Comparison of ENCODE assay signal across 13 mouse cellular contexts in the genomic region with DNA sequence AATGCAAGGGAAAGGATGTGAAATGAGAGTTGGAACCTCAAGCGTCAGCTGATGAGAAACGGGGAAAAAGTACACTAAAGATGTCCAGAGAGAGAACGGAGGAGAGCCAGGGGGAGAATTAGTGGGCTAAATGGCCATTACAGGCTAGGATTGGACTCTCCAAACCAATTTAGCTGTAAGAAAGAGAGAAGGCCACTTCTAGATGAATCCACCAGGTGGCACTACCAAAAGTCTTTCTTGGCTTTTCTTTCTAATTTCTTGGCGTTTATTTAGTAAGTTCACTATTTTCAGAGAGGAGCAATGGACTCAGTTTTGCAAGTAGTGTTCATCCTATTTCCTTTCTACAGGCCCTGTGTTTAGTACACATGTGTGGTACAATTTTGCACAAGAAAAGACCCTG.
A peak's percentile ranks its signal among the peaks of the same experiment; 100 is the strongest.
DNase-seq lines count a peak whose midpoint lies in the region; TF ChIP-seq lines count a peak whose summit lies in the region.
"Had no signal": no experiment of that assay in that cellular context is flagged by ENCODE, and none has a peak within 500 bp of the region (broad histone marks: within the 10 kb centered on the region; RNA-seq: fewer than 3 reads in every experiment).

No protein-coding gene starts in this region.

- H3K4me3 ChIP-seq in gastrocnemius, adult 2 months = no peak overlapping the region
- H3K4me3 ChIP-seq: forebrain, embryonic 12.5 days; limb, embryonic 15.5 days had no signal

- 47% methylated on average over 4 of the region's 4 CpGs for WGBS in large intestine, adult 2 months

- peak; percentile 61 for TF ChIP-seq CTCF in gastrocnemius, adult 2 months (IDR thresholded peaks at IDR 0.05)

- DNase-seq in gastrocnemius, adult 2 months = no peak
- DNase-seq in gastrocnemius, postnatal 4 days (ENCODE audit: low spot score in 2 of 2) = no peak
- DNase-seq in kidney, postnatal 14 days = peak; percentile 18
- no peak for DNase-seq in kidney, adult 11 months
- peak; percentile 56 for DNase-seq in NIH3T3 (ENCODE audit: low read depth)
- DNase-seq in large intestine, adult 2 months (ENCODE audit: low read depth, low spot score) = peak; percentile 7
- DNase-seq in right cerebral cortex, postnatal 4 days = no peak
- DNase-seq in neural tube, embryonic 10.5 days (ENCODE audit: extremely low spot score, low spot score) = no peak
- DNase-seq: adrenal gland, adult 8-10 months; cerebellum, adult 9-11 months; thymus, postnatal 36 days had no signal

- intact Hi-C loops in gastrocnemius, adult 2 months (cut with DNase I) = loop anchor here (5.0 kb wide), 1 partner anchor 171 kb away; no protein-coding TSS in a partner anchor

- no peak overlapping the region for H3K27ac ChIP-seq in gastrocnemius, adult 2 months
- H3K27ac ChIP-seq: forebrain, embryonic 12.5 days; limb, embryonic 15.5 days had no signal

Comparison
In these comparisons a context has a peak if more than half of its experiments do, and no peak if none do; other contexts are left out.
1. DNase-seq: peak in kidney, postnatal 14 days (single experiment), NIH3T3 (single experiment) and large intestine, adult 2 months (single experiment); none in gastrocnemius, adult 2 months (single experiment), gastrocnemius, postnatal 4 days (0 of 2), kidney, adult 11 months (single experiment), right cerebral cortex, postnatal 4 days (single experiment) and neural tube, embryonic 10.5 days (single experiment).